Mouse (Mus musculus) neural tube, embryonic 12.5 days (tissue): Measurements from ENCODE around the gene Hes7. TPM values are rescaled to one million over a fixed set of nuclear protein-coding genes. Genes with fewer than 3 reads are reported as not detected.
A peak's percentile ranks its signal among the peaks of the same experiment; 100 is the strongest.

ENCODE experiments used
- ATAC-seq: fragments of 200-750 bp; cut with Nextera tagmentation; 2 replicates; pipeline ENCODE4 v1.8.0; 2017; ENCODE audit warnings: low read depth, mild to moderate bottlenecking, moderate TSS enrichment, moderate library complexity; ENCODE audit not compliant: low FRiP score
- H3K27ac ChIP-seq: fragments of 300-500 bp; sonication (generic); 2 replicates; pipeline ENCODE4 v1.5.1; 2016
- H3K27me3 ChIP-seq: fragments of 300-500 bp; sonication (generic); replicated peaks from 2 replicates; pipeline ENCODE4 v1.6.1; 2016; ENCODE audit warnings: mild to moderate bottlenecking
- H3K36me3 ChIP-seq: fragments of 300-500 bp; sonication (generic); 2 replicates; pipeline ENCODE4 v1.6.1; 2016; ENCODE audit warnings: mild to moderate bottlenecking
- H3K4me1 ChIP-seq: fragments of 300-500 bp; sonication (generic); 2 replicates; pipeline ENCODE4 v1.6.1; 2016
- H3K4me2 ChIP-seq: fragments of 300-500 bp; sonication (generic); replicated peaks from 2 replicates; pipeline ENCODE4 v1.6.1; 2016; ENCODE audit warnings: mild to moderate bottlenecking
- H3K4me3 ChIP-seq: fragments of 300-500 bp; sonication (generic); 2 replicates; pipeline ENCODE4 v1.5.1; 2016
- H3K9ac ChIP-seq: fragments of 300-500 bp; sonication (generic); 2 replicates; pipeline ENCODE4 v1.6.1; 2016; ENCODE audit warnings: mild to moderate bottlenecking
- H3K9me3 ChIP-seq: fragments of 300-500 bp; sonication (generic); 2 replicates; pipeline ENCODE4 v1.6.1; 2016; ENCODE audit warnings: mild to moderate bottlenecking
- WGBS: fragments of 180-500 bp; shearing (Covaris S2); methylation state at CpG from one replicate; pipeline ENCODE4 v1.1.7; 2016; 5-methylcytosine and 5-hydroxymethylcytosine counted together
- polyA plus RNA-seq: library from polyadenylated mRNA; unstranded; fragments of >200 nt; fragmentation: Nextera tagmentation; extraction: Ambion mirVana; gene quantifications from 2 replicates; pipeline ENCODE4 v1.2.1, GENCODE M21; 2016

The Hes7 gene
- polyA plus RNA-seq, 1 experiment from 2014 or later: 0.28 TPM

- H3K4me3 ChIP-seq: peak overlapping the region; percentile 57
- whole genome bisulfite sequencing: under 1% methylated on average over 24 of the region's 24 CpGs
- H3K4me1 ChIP-seq: peaks cover 24% of the 10 kb centered on the region
- ATAC-seq: no peak
- H3K9me3 ChIP-seq: no peaks in the 10 kb centered on the region
- peak overlapping the region; percentile 49 for H3K9ac ChIP-seq
- H3K27me3 ChIP-seq: peaks cover 11% of the 10 kb centered on the region; the same call in 1 of the 2 replicates
- no peaks in the 10 kb centered on the region for H3K36me3 ChIP-seq
- H3K27ac ChIP-seq: no peak overlapping the region
- peak overlapping the region; percentile 88 for H3K4me2 ChIP-seq
Observed at GRCm38 (mm10) chr11:69125041-69125851, 5.0 kb downstream of the Hes7 start.

DNA sequence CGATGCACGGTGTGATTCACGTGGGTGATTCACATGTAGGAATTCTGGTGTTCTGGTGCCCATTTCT, 5.5 kb downstream of the Hes7 start, which contains the start of gene Aloxe3:
Aloxe3 (plus strand) TSS at position 45 of the 67 bp plus-strand sequence.
- ATAC-seq: no peak
- WGBS: 3% methylated on average over 3 of the region's 3 CpGs
- Histone ChIP-seq H3K27ac (no peak within 1 kb of the TSS), H3K4me2 (peak within 1 kb of the TSS; percentile 88), H3K9me3 (no peaks in the 10 kb centered on the region), H3K36me3 (no peaks in the 10 kb centered on the region), H3K27me3 (peaks cover 7% of the 10 kb centered on the region; the same call in 1 of the 2 replicates), H3K9ac (peak within 1 kb of the TSS; percentile 49), H3K4me1 (peaks cover 19% of the 10 kb centered on the region), H3K4me3 (peak within 1 kb of the TSS; percentile 57)

- H3K9ac ChIP-seq: peak overlapping the region; percentile 49
- H3K27me3 ChIP-seq: peaks cover 7% of the 10 kb centered on the region; the same call in 1 of the 2 replicates
- H3K4me1 ChIP-seq: peaks cover 15% of the 10 kb centered on the region
- H3K36me3 ChIP-seq: no peaks in the 10 kb centered on the region
- no peak for ATAC-seq
- H3K4me3 ChIP-seq: peak overlapping the region; percentile 57
- no peak overlapping the region for H3K27ac ChIP-seq
- H3K4me2 ChIP-seq: peak overlapping the region; percentile 88
- no peaks in the 10 kb centered on the region for H3K9me3 ChIP-seq
- WGBS: 11% methylated on average over 20 of the region's 20 CpGs
Observed at GRCm38 (mm10) chr11:69125919-69126705, 5.9 kb downstream of the Hes7 start.

GRCm38 (mm10) chr11:69126706-69127095, 6.5 kb downstream of the Hes7 start:
- no peak for ATAC-seq
- 46% methylated on average over 2 of the region's 2 CpGs for WGBS
- peaks cover 7% of the 10 kb centered on the region; the same call in 1 of the 2 replicates for H3K27me3 ChIP-seq
- H3K9me3 ChIP-seq: no peaks in the 10 kb centered on the region
- H3K4me1 ChIP-seq: peaks cover 10% of the 10 kb centered on the region
- H3K27ac ChIP-seq: no peak overlapping the region
- H3K36me3 ChIP-seq: no peaks in the 10 kb centered on the region
- H3K9ac ChIP-seq: no peak overlapping the region
- peak overlapping the region; percentile 88 for H3K4me2 ChIP-seq
- no peak overlapping the region; the same call in 1 of the 2 replicates for H3K4me3 ChIP-seq

DNA sequence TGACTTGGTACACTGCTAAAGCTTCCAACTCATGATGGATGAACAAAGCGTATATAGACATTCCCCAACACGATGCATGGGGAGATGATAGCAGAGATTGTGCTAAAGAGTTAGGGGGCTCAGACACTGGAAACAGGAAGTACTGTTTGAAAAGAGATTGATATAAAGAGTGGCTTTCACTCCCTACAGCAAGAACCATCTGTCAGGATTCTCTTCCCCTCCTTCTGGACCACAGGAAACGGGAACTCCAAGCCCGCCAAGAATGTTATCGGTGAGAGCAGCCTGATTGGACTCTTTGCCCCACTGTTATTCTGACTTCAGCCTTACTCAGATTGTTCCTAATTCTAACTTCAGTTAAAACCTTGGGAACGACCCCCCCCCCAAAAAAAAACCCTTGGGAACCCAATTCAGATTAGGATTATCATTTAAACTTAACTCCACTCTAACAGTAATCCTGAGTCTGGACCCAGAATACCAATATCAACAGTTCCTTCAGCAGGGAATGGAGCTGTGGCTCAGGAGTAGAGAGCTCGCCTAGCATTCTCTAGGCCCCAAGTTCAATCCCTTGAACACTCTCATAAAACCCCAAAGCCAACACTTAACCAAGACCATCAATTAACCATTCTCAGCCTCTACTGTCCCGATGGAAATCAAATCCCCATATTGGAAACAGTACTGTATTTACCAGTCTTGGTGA, 8.4 kb downstream of the Hes7 start:
- Histone ChIP-seq H3K27ac (no peak overlapping the region), H3K4me3 (no peak overlapping the region), H3K4me1 (peaks cover 12% of the 10 kb centered on the region), H3K9ac (no peak overlapping the region), H3K9me3 (no peaks in the 10 kb centered on the region), H3K36me3 (no peaks in the 10 kb centered on the region), H3K27me3 (peaks cover 9% of the 10 kb centered on the region), H3K4me2 (no peak overlapping the region)
- WGBS: 78% methylated on average over 8 of the region's 8 CpGs
- ATAC-seq: no peak

- Histone ChIP-seq H3K9me3 (no peaks in the 10 kb centered on the region), H3K9ac (peak overlapping the region; percentile 52; the same call in 1 of the 2 replicates), H3K27me3 (peaks cover 7% of the 10 kb centered on the region; the same call in 1 of the 2 replicates), H3K4me3 (peak overlapping the region; percentile 39), H3K27ac (no peak overlapping the region), H3K4me1 (peaks cover 8% of the 10 kb centered on the region), H3K36me3 (no peaks in the 10 kb centered on the region), H3K4me2 (peak overlapping the region; percentile 73)
- WGBS: 22% methylated on average over 5 of the region's 5 CpGs
- ATAC-seq: no peak
Observed at GRCm38 (mm10) chr11:69133566-69133922, 13.3 kb downstream of the Hes7 start.

DNA sequence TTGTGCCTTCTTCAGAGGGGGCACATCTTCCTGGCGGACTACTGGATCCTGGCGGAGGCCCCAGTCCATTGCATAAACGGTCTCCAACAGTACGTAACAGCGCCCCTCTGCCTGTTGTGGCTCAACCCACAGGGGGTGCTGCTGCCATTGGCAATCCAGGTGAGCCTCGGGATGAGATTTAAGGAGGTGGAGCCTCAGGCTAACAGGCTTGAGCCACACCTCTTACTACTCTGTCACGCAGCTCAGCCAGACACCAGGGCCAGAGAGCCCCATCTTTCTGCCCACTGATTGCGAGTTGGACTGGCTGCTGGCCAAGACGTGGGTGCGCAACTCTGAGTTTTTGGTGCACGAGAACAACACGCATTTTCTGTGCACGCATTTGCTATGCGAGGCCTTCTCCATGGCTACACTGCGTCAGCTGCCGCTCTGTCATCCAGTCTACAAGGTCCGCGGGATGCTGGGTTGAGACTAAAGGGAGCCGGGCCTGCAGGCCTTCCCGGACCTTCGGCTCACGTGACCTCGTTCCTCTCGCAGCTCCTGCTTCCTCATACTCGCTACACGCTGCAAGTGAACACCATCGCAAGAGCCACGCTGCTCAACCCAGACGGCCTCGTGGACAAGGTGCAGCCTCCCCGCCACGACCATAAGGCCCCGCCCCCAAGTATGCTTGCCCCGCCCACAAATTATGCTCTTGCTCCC, 13.9 kb downstream of the Hes7 start:
- H3K4me2 ChIP-seq: peak overlapping the region; percentile 73
- no peaks in the 10 kb centered on the region for H3K9me3 ChIP-seq
- peak overlapping the region; percentile 39 for H3K4me3 ChIP-seq
- WGBS: 3% methylated on average over 34 of the region's 34 CpGs
- H3K4me1 ChIP-seq: peaks cover 8% of the 10 kb centered on the region
- peak; percentile 44; the same call in 1 of the 2 replicates for ATAC-seq
- peak overlapping the region; percentile 52 for H3K9ac ChIP-seq
- no peaks in the 10 kb centered on the region for H3K36me3 ChIP-seq
- H3K27ac ChIP-seq: no peak overlapping the region
- peaks cover 7% of the 10 kb centered on the region; the same call in 1 of the 2 replicates for H3K27me3 ChIP-seq

GRCm38 (mm10) chr11:69134622-69134968, 14.4 kb downstream of the Hes7 start:
- 0 out of 2 replicates have a peak, but pooled peaks have one; percentile 21 for ATAC-seq
- H3K4me2 ChIP-seq: peak overlapping the region; percentile 73
- no peak overlapping the region for H3K9ac ChIP-seq
- 31% methylated on average over 8 of the region's 8 CpGs for WGBS
- no peak overlapping the region for H3K27ac ChIP-seq
- peaks cover 8% of the 10 kb centered on the region for H3K4me1 ChIP-seq
- no peaks in the 10 kb centered on the region for H3K36me3 ChIP-seq
- peaks cover 7% of the 10 kb centered on the region; the same call in 1 of the 2 replicates for H3K27me3 ChIP-seq
- H3K9me3 ChIP-seq: no peaks in the 10 kb centered on the region
- peak overlapping the region; percentile 39 for H3K4me3 ChIP-seq

DNA sequence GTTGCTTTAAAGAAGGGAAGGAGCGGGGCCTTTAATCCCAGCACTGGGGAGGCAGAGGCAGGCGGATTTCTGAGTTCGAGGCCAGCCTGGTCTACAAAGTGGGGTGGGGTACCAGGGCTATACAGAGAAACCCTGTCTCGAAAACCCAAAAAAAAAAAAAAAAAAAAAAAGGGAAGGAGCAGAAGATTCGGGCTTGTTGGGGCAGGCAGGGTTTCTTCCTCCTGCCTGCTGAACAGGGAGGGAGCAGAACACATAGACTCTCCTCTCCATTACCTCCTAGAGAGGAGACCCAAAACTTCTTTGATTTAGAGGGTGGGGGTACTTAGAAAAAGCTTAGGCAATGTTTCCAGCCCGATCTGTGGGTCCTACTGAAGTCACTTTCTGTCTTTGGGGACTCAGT, 15.2 kb downstream of the Hes7 start:
- no peaks in the 10 kb centered on the region for H3K36me3 ChIP-seq
- H3K9ac ChIP-seq: no peak overlapping the region
- H3K27ac ChIP-seq: no peak overlapping the region
- no peaks in the 10 kb centered on the region for H3K9me3 ChIP-seq
- H3K4me2 ChIP-seq: no peak overlapping the region
- 90% methylated on average over 6 of the region's 6 CpGs for WGBS
- H3K27me3 ChIP-seq: peaks cover 7% of the 10 kb centered on the region; the same call in 1 of the 2 replicates
- no peak for ATAC-seq
- H3K4me1 ChIP-seq: peaks cover 8% of the 10 kb centered on the region
- H3K4me3 ChIP-seq: no peak overlapping the region

DNA sequence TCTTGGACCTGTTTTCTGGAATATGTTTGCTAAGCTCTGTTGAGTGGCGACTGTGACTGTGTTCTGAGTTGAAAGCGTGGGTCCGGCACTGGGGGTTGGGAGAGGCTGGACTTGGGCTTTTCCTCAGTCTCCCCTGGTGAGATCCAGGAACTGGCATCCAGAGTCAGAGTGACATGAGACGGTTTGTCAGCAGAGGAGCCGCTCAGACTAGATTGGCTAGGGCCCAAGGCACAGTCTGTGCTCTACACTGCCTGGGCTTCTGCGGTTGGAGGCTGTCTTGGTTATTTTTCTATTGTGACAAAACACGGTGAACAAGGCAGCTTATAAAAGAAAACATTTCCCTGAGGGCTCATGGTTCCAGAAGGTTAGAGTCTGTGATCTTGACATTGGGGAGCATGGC, 27.3 kb downstream of the Hes7 start:
- 0 out of 2 replicates have a peak, but pooled peaks cover 5% of the 10 kb centered on the region for H3K27me3 ChIP-seq
- whole genome bisulfite sequencing: 82% methylated on average over 7 of the region's 7 CpGs

DNA sequence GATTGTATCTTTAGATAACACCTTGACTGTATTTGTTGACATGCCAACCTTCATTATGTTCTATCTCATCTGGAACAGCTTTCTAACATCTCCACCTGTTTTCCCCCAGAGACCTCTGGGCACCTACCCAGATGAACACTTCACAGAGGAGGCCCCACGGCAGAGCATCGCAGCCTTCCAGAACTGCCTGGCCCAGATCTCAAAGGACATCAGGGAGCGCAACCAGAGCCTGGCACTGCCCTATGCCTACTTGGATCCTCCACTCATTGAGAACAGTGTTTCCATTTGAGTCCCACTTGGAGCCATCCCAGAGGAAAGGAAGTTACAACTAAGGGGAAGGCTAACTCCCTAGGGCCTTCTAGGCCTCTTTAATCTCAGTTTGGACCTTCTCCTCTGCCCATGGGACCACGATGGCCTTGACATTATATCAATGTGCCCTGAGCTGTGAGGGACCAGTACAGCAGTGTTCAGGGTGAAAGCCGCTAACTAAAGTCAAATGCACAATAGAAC, 28.3 kb downstream of the Hes7 start:
- Histone ChIP-seq H3K4me3 (no peak overlapping the region), H3K36me3 (no peaks in the 10 kb centered on the region), H3K9ac (no peak overlapping the region), H3K4me2 (no peak overlapping the region), H3K27ac (no peak overlapping the region), H3K4me1 (0 out of 2 replicates have a peak, but pooled peaks cover 4% of the 10 kb centered on the region), H3K27me3 (0 out of 2 replicates have a peak, but pooled peaks cover 5% of the 10 kb centered on the region), H3K9me3 (no peaks in the 10 kb centered on the region)
- WGBS: 92% methylated on average over 5 of the region's 5 CpGs
- no peak for ATAC-seq

More for the DNA sequence above, 27.3 kb downstream of the Hes7 start:
- Histone ChIP-seq H3K4me3 (no peak overlapping the region), H3K9ac (no peak overlapping the region), H3K9me3 (no peaks in the 10 kb centered on the region), H3K27ac (no peak overlapping the region), H3K36me3 (no peaks in the 10 kb centered on the region), H3K4me2 (no peak overlapping the region), H3K4me1 (0 out of 2 replicates have a peak, but pooled peaks cover 4% of the 10 kb centered on the region)
- no peak for ATAC-seq
